Mouse (Mus musculus): ENCODE measurements at regions not wholly inside any gene's neighbourhood (a gene's known extent, or its start where the extent isn't known, plus 50 kb on each side); places are given as distances from the start of the nearest gene placed in this dataset.

- no peak overlapping the region for H3K27ac ChIP-seq
- no peak for TF ChIP-seq CTCF (conservative IDR thresholded peaks at IDR 0.05)
- no peak overlapping the region for H3K4me3 ChIP-seq
- DNase-seq (ENCODE audit: low spot score in 2 of 2), result no peak
These were observed 1041.6 kb upstream of the Got2 start for GRCm38 (mm10) chr8:96929901-96930300.

GRCm38 (mm10) chr8:96880956-96881355, 992.6 kb upstream of the Got2 start:
- DNase-seq (ENCODE audit: low spot score in 2 of 2), result no peak
- Histone ChIP-seq H3K27ac (no peak overlapping the region), H3K4me3 (no peak overlapping the region)
- no peak for TF ChIP-seq CTCF (conservative IDR thresholded peaks at IDR 0.05)

GRCm38 (mm10) chr8:96878793-96879192, 990.4 kb upstream of the Got2 start:
- H3K27ac ChIP-seq, result no peak overlapping the region
- no peak overlapping the region for H3K4me3 ChIP-seq
- no peak for DNase-seq (ENCODE audit: low spot score in 2 of 2)
- no peak for TF ChIP-seq CTCF (conservative IDR thresholded peaks at IDR 0.05)

GRCm38 (mm10) chr8:96873465-96874094, 985.2 kb upstream of the Got2 start:
- TF ChIP-seq CTCF (conservative IDR thresholded peaks at IDR 0.05), result no peak
- H3K4me3 ChIP-seq, result no peak overlapping the region
- no peak overlapping the region for H3K27ac ChIP-seq
- no peak for DNase-seq (ENCODE audit: low spot score in 2 of 2)

GRCm38 (mm10) chr8:96868178-96869080, 980.1 kb upstream of the Got2 start:
- DNase-seq (ENCODE audit: low spot score in 2 of 2), result no peak
- TF ChIP-seq CTCF (conservative IDR thresholded peaks at IDR 0.05), result no peak
- Histone ChIP-seq H3K4me3 (no peak overlapping the region), H3K27ac (no peak overlapping the region)

- H3K27ac ChIP-seq, result no peak overlapping the region
- H3K4me3 ChIP-seq, result no peak overlapping the region
- peak; percentile 14 to 40 for DNase-seq (ENCODE audit: low spot score in 2 of 2)
- TF ChIP-seq CTCF (conservative IDR thresholded peaks at IDR 0.05), result no peak
These were observed 976.3 kb upstream of the Got2 start for GRCm38 (mm10) chr8:96864606-96865005.

- Histone ChIP-seq H3K4me3 (no peak overlapping the region), H3K27ac (no peak overlapping the region)
- DNase-seq (ENCODE audit: low spot score in 2 of 2), result peak in 1 of 2 experiments; percentile 7
- no peak for TF ChIP-seq CTCF (conservative IDR thresholded peaks at IDR 0.05)
These were observed 972.6 kb upstream of the Got2 start for GRCm38 (mm10) chr8:96860870-96861462.

- Histone ChIP-seq H3K27ac (no peak overlapping the region), H3K4me3 (no peak overlapping the region)
- TF ChIP-seq CTCF (conservative IDR thresholded peaks at IDR 0.05), result no peak
- DNase-seq (ENCODE audit: low spot score in 2 of 2), result no peak
These were observed 955.2 kb upstream of the Got2 start for GRCm38 (mm10) chr8:96843566-96843965.

GRCm38 (mm10) chr8:96835532-96835931, 947.2 kb upstream of the Got2 start:
- DNase-seq (ENCODE audit: low spot score in 2 of 2), result no peak
- TF ChIP-seq CTCF (conservative IDR thresholded peaks at IDR 0.05), result no peak
- Histone ChIP-seq H3K4me3 (no peak overlapping the region), H3K27ac (no peak overlapping the region)

- TF ChIP-seq CTCF (conservative IDR thresholded peaks at IDR 0.05), result no peak
- H3K4me3 ChIP-seq, result no peak overlapping the region
- no peak for DNase-seq (ENCODE audit: low spot score in 2 of 2)
- no peak overlapping the region for H3K27ac ChIP-seq
These were observed 946.3 kb upstream of the Got2 start for GRCm38 (mm10) chr8:96834673-96835072.

- no peak overlapping the region for H3K4me3 ChIP-seq
- no peak for TF ChIP-seq CTCF (conservative IDR thresholded peaks at IDR 0.05)
- H3K27ac ChIP-seq, result no peak overlapping the region
- DNase-seq (ENCODE audit: low spot score in 2 of 2), result no peak
These were observed 940.9 kb upstream of the Got2 start for GRCm38 (mm10) chr8:96829253-96829652.

GRCm38 (mm10) chr8:96810550-96810949, 922.2 kb upstream of the Got2 start:
- no peak for TF ChIP-seq CTCF (conservative IDR thresholded peaks at IDR 0.05)
- Histone ChIP-seq H3K4me3 (no peak overlapping the region), H3K27ac (no peak overlapping the region)
- DNase-seq (ENCODE audit: low spot score in 2 of 2), result no peak

Measured in layer of hippocampus, adult 2 months (tissue).